Mouse (Mus musculus): ENCODE results near the gene Idh3b.

- TF ChIP-seq EP300 (IDR thresholded peaks at IDR 0.05; ENCODE audit: low read depth) (no peak), CTCF (IDR thresholded peaks at IDR 0.05; ENCODE audit: low read depth) (no peak)
These were observed 4.1 kb downstream of the Idh3b start for GRCm38 (mm10) chr2:130280224-130280623.

Measured in liver, postnatal 0 days (tissue).